Mouse (Mus musculus) liver, postnatal 0 days (tissue): Measurements from ENCODE around the gene Coro2b. TPM values are rescaled to one million over a fixed set of nuclear protein-coding genes. Genes with fewer than 3 reads are reported as not detected.
A peak's percentile ranks its signal among the peaks of the same experiment; 100 is the strongest.

Source experiments
- ATAC-seq: fragments of 200-750 bp; cut with Nextera tagmentation; 2 replicates; pipeline ENCODE4 v1.8.0; 2017; ENCODE audit warnings: mild to moderate bottlenecking, moderate library complexity
- DNase-seq: peaks from one replicate; pipeline ENCODE4 v3.0.0-alpha.2; 2016
- H3K27ac ChIP-seq: fragments of 300-500 bp; sonication (generic); 2 replicates; pipeline ENCODE4 v1.5.1; 2014; ENCODE audit warnings: antibody characterized with exemption, moderate library complexity, mild to moderate bottlenecking, low read depth
- H3K27me3 ChIP-seq: fragments of 300-500 bp; sonication (generic); 2 replicates; pipeline ENCODE4 v1.6.1; 2014; ENCODE audit warnings: low read length, control low read depth, mixed read lengths; ENCODE audit not compliant: insufficient read depth
- H3K36me3 ChIP-seq: fragments of 300-500 bp; sonication (generic); replicated peaks from 2 replicates; pipeline ENCODE4 v1.6.1; 2014; ENCODE audit warnings: mild to moderate bottlenecking, control low read depth, low read length, moderate library complexity, mixed read lengths; ENCODE audit not compliant: insufficient read depth
- H3K4me1 ChIP-seq: fragments of 300-500 bp; sonication (generic); 2 replicates; pipeline ENCODE4 v1.6.1; 2014; ENCODE audit warnings: antibody characterized with exemption, mild to moderate bottlenecking, control low read depth; ENCODE audit not compliant: insufficient read depth
- H3K4me2 ChIP-seq: fragments of 300-500 bp; sonication (generic); 2 replicates; pipeline ENCODE4 v1.6.1; 2014; ENCODE audit warnings: low read depth, mild to moderate bottlenecking, low read length, moderate library complexity, mixed read lengths
- H3K4me3 ChIP-seq: fragments of 300-500 bp; sonication (generic); 2 replicates; pipeline ENCODE4 v1.5.1; 2014; ENCODE audit warnings: low read depth, low read length
- H3K9ac ChIP-seq: fragments of 300-500 bp; sonication (generic); replicated peaks from 2 replicates; pipeline ENCODE4 v1.6.1; 2014; ENCODE audit warnings: mild to moderate bottlenecking, moderate library complexity
- H3K9me3 ChIP-seq: fragments of 300-500 bp; sonication (generic); 2 replicates; pipeline ENCODE4 v1.6.1; 2016; ENCODE audit warnings: mild to moderate bottlenecking, control low read depth, low read length, mixed read lengths
- CTCF ChIP-seq: sonication (generic); IDR thresholded peaks from 2 replicates; pipeline ENCODE4 v1.5.1; 2016; ENCODE audit warnings: antibody characterized with exemption, low read depth
- EP300 ChIP-seq: IDR thresholded peaks from 2 replicates; pipeline ENCODE4 v1.6.1; 2016; ENCODE audit warnings: antibody characterized with exemption, low read depth, mild to moderate bottlenecking
- WGBS: fragments of 180-500 bp; shearing (Covaris S2); extraction: QIAGEN DNeasy Blood & Tissue Kit; methylation state at CpG from one replicate; pipeline ENCODE4 v1.1.7; 2014; ENCODE audit not compliant: insufficient replicate concordance; 5-methylcytosine and 5-hydroxymethylcytosine counted together
- polyA plus RNA-seq: library from polyadenylated mRNA; unstranded; fragments of >200 nt; fragmentation: Nextera tagmentation; extraction: Ambion mirVana; gene quantifications from 2 replicates; pipeline ENCODE4 v1.2.1, GENCODE M21; 2015

Coro2b gene
- polyA plus RNA-seq, 1 experiment from 2014 or later, result 0.87 TPM

- no peak for DNase-seq
- Histone ChIP-seq H3K27me3 (no peaks in the 10 kb centered on the region), H3K4me1 (peaks cover 10% of the 10 kb centered on the region), H3K4me3 (no peak overlapping the region), H3K9ac (no peak overlapping the region), H3K27ac (no peak overlapping the region), H3K4me2 (no peak overlapping the region), H3K9me3 (no peaks in the 10 kb centered on the region), H3K36me3 (no peaks in the 10 kb centered on the region)
- WGBS, result 70% methylated on average over 11 of the region's 11 CpGs
- no peak for ATAC-seq
- TF ChIP-seq EP300 (no peak), CTCF (no peak)
Measured at GRCm38 (mm10) chr9:62528527-62528926, 8.3 kb downstream of the Coro2b start.

- Histone ChIP-seq H3K9me3 (no peaks in the 10 kb centered on the region), H3K36me3 (no peaks in the 10 kb centered on the region), H3K4me1 (peaks cover 6% of the 10 kb centered on the region), H3K27ac (no peak overlapping the region), H3K4me3 (no peak overlapping the region), H3K4me2 (no peak overlapping the region), H3K9ac (no peak overlapping the region), H3K27me3 (no peaks in the 10 kb centered on the region)
- 78% methylated on average over 8 of the region's 8 CpGs for WGBS
- DNase-seq, result no peak
- TF ChIP-seq CTCF, result no peak
- no peak for TF ChIP-seq EP300
- no peak for ATAC-seq
Measured at GRCm38 (mm10) chr9:62526858-62527257, 10.0 kb downstream of the Coro2b start.

DNA sequence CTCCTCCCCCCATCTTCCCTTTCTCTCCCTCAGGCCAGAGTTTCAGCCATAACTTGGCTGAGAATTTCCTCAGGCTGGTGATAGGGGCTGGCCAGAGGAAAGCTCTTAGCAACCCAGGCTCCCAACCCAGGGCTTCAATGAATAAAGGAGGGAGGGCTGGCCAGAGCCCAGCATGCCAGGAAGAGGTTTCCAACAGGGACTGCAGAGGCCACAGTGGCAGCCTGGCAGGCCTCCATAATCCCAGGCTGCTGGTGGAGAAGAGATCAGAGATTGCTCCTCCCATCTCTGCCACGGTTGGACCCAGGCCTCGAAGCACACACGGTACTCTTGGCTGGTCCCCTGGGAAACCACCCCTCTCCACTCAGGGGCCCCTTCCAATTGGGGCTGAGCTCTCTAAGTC lies 10.4 kb downstream of the Coro2b start:
- WGBS, result 60% methylated on average over 3 of the region's 3 CpGs

DNA sequence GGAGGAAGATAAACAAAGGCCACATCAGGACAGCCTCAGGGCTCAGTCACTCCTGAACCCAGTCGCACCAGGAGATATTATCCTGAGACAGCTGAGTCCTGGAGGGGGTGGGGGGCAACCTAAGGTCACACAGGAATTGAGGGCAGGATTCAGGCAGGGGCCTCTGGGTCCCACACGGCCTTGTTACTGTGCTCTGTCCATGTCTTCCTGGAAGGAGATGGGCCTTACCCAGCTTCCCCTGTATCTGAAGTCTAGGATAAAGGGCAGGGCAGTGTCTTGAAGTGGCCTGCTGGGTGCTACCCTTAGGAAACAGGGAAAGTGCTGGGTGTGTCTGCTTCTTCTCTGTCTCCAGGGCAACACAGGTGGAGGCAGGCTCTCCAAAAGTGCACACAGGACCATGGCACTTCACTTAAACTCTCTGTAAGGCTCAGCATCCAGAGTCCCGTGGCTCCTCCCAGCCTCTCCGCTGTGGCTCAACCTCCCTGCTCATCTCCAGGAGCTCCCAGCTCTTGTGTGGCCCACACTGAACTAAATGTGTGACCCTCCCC lies 12.0 kb downstream of the Coro2b start:
- WGBS, result 59% methylated on average over 4 of the region's 4 CpGs
- Histone ChIP-seq H3K27me3 (no peaks in the 10 kb centered on the region), H3K4me2 (no peak overlapping the region), H3K4me3 (no peak overlapping the region), H3K9ac (no peak overlapping the region), H3K27ac (no peak overlapping the region), H3K9me3 (no peaks in the 10 kb centered on the region), H3K4me1 (no peaks in the 10 kb centered on the region), H3K36me3 (no peaks in the 10 kb centered on the region)
- no peak for TF ChIP-seq EP300
- no peak for TF ChIP-seq CTCF
- ATAC-seq (no peak), DNase-seq (no peak)

More for the DNA sequence above, 10.4 kb downstream of the Coro2b start:
- H3K4me2 ChIP-seq, result no peak overlapping the region
- H3K27ac ChIP-seq, result peak overlapping the region; percentile 29; the same call in 1 of the 2 replicates
- H3K4me3 ChIP-seq, result no peak overlapping the region
- H3K27me3 ChIP-seq, result no peaks in the 10 kb centered on the region
- no peak for DNase-seq
- TF ChIP-seq CTCF (no peak), EP300 (no peak)
- H3K4me1 ChIP-seq, result peaks cover 2% of the 10 kb centered on the region
- no peak for ATAC-seq
- no peak overlapping the region for H3K9ac ChIP-seq
- H3K36me3 ChIP-seq, result no peaks in the 10 kb centered on the region
- H3K9me3 ChIP-seq, result no peaks in the 10 kb centered on the region

DNA sequence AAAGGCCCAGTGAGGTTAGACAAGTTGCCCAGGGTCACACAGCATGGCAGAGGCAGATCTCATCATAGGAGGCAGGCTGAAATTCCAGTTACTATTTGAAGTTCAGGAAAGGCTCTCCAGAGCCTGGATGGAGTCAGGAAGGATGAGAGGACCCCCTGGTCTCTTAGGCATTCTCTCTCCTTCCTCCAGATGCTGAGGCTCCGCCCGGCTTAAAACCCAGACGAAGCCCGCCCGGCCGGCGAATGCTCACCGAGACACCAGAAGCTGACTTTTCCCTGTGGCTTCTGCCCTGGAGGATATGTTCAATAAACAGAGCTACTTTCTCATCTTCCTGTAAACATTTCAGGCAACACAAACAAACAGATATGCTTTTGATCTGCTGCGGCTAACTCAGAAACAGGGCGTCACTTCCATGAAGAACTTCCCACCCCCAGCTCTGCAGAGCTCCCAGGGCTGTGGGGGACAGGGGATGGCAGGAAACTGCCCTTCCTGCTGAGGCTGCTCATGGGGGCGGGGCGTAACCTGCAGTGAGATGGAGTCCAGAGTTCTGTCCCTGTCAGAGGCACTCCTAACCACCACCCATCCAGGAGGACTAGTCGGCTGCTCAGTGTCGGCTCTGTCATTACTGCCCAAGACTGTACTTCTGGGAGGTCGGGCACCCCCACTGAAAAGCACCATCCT lies 13.9 kb downstream of the Coro2b start:
- Histone ChIP-seq H3K36me3 (no peaks in the 10 kb centered on the region), H3K9ac (no peak overlapping the region), H3K9me3 (no peaks in the 10 kb centered on the region), H3K27me3 (no peaks in the 10 kb centered on the region), H3K4me3 (no peak overlapping the region), H3K4me1 (no peaks in the 10 kb centered on the region), H3K4me2 (no peak overlapping the region), H3K27ac (peak overlapping the region; percentile 55; the same call in 1 of the 2 replicates)
- TF ChIP-seq CTCF (no peak), EP300 (no peak)
- DNase-seq (peak; percentile 38), ATAC-seq (0 out of 2 replicates have a peak, but pooled peaks have one; percentile 27)
- 15% methylated on average over 15 of the region's 15 CpGs for WGBS

DNA sequence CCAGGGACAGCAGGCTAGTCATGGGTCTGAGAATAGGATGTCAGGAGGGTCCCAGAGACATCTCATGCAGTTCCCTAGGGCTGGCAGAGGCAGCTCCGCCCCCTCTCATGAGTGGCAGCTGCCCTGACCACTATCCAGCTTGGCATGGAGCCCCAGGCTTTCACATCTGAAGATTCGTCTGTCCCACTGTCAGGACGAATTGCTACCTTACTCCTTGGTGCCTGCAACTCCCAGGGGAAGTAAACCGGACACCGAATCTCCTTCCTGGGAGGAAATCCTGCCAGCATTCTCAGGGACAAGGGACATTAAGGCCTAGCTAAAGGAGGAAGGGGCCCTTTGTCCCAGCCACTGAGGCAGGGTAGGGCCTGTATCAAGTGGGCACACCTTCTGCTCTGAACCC lies 14.6 kb downstream of the Coro2b start:
- H3K27ac ChIP-seq, result peak overlapping the region; percentile 55; the same call in 1 of the 2 replicates

More for the DNA sequence above, 14.6 kb downstream of the Coro2b start:
- DNase-seq, result no peak
- H3K4me1 ChIP-seq, result no peaks in the 10 kb centered on the region
- no peak for ATAC-seq
- H3K4me3 ChIP-seq, result no peak overlapping the region
- 54% methylated on average over 5 of the region's 5 CpGs for WGBS
- H3K36me3 ChIP-seq, result no peaks in the 10 kb centered on the region
- no peak overlapping the region for H3K9ac ChIP-seq
- H3K9me3 ChIP-seq, result no peaks in the 10 kb centered on the region
- TF ChIP-seq CTCF (no peak), EP300 (no peak)
- no peak overlapping the region for H3K4me2 ChIP-seq
- no peaks in the 10 kb centered on the region for H3K27me3 ChIP-seq
